Mouse (Mus musculus) spleen, adult 2 months (tissue): ENCODE results near the gene Ehbp1. TPM values are rescaled to one million over a fixed set of nuclear protein-coding genes. Genes with fewer than 3 reads are reported as not detected.

Source experiments
- DNase-seq, 2 experiments: peaks; one replicate each; pipeline versions ENCODE4 v3.0.0 to v3.0.0-alpha.2; 2012 to 2021; ENCODE audit warnings: low spot score in 2 of 2, low read depth in 1 of 2
- H3K27ac ChIP-seq: fragments of 200-500 bp; 2 replicates; pipeline ENCODE4 v1.5.1; 2012; ENCODE audit warnings: low read length, inconsistent platforms; ENCODE audit not compliant: insufficient read depth
- H3K27me3 ChIP-seq: fragments of 200-500 bp; 2 replicates; pipeline ENCODE4 v1.6.1; 2012; ENCODE audit warnings: mild to moderate bottlenecking, moderate library complexity, low read length, inconsistent platforms; ENCODE audit not compliant: control insufficient read depth, insufficient read depth
- H3K36me3 ChIP-seq: fragments of 200-500 bp; 2 replicates; pipeline ENCODE4 v1.6.1; 2012; ENCODE audit warnings: mild to moderate bottlenecking, low read length, inconsistent platforms; ENCODE audit not compliant: control insufficient read depth, insufficient read depth
- H3K4me1 ChIP-seq: fragments of 200-500 bp; 2 replicates; pipeline ENCODE4 v1.6.1; 2011; ENCODE audit warnings: inconsistent platforms; ENCODE audit not compliant: control insufficient read depth, insufficient read depth, insufficient read length
- H3K4me3 ChIP-seq: fragments of 200-500 bp; 2 replicates; pipeline ENCODE4 v1.5.1; 2011; ENCODE audit warnings: mild to moderate bottlenecking, inconsistent platforms; ENCODE audit not compliant: insufficient read depth, insufficient read length; ENCODE audit errors: extremely low read depth
- CTCF ChIP-seq: fragments of 200-500 bp; IDR thresholded peaks from 2 replicates; pipeline ENCODE4 v1.5.1; 2011; ENCODE audit warnings: mild to moderate bottlenecking, inconsistent platforms; ENCODE audit not compliant: insufficient read depth, insufficient read length, insufficient replicate concordance; ENCODE audit errors: extremely low read depth
- POLR2A ChIP-seq: fragments of 200-500 bp; IDR thresholded peaks from 2 replicates; pipeline ENCODE4 v1.6.1; 2011; ENCODE audit warnings: low read depth, low read length, inconsistent platforms
- WGBS: fragments of 180-500 bp; shearing (Covaris S2); methylation state at CpG from one replicate; pipeline ENCODE4 v1.1.7; 2018; 5-methylcytosine and 5-hydroxymethylcytosine counted together
- polyA plus RNA-seq: library from polyadenylated mRNA; depleted of rRNA; stranded (reverse); fragments of >200 nt; gene quantifications from 2 replicates; pipeline ENCODE4 v1.2.3, GENCODE M21; 2012

The Ehbp1 gene
- polyA plus RNA-seq, 1 experiment: 0.36 TPM

DNA sequence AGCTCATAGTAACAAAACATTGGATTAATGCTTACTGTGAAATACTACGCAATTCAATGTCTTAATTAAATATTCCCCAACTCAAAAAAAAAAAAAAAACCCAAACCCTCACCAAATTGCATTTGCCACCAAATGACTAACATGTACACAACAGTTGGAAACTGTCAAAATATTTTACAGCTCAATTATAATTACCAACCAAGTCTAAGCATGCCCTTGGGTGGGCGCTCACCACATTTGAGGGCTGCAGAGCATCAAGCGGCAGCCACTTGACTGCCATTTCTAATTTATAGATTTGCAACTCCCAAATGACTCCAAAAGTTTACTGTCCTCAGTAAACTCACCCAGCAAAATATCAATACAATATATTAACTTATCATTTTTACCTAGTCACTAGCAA, 229.9 kb downstream of the Ehbp1 start:
- H3K27ac ChIP-seq: no peak overlapping the region
- WGBS: 96% methylated on average over 3 of the region's 3 CpGs
- H3K4me1 ChIP-seq: no peaks in the 10 kb centered on the region
- TF ChIP-seq CTCF (no peak), POLR2A (no peak)
- no peak for DNase-seq
- no peaks in the 10 kb centered on the region for H3K27me3 ChIP-seq
- no peaks in the 10 kb centered on the region for H3K36me3 ChIP-seq
- H3K4me3 ChIP-seq: no peak overlapping the region

GRCm38 (mm10) chr11:22089346-22089745, 252.7 kb downstream of the Ehbp1 start:
- Histone ChIP-seq H3K27me3 (no peaks in the 10 kb centered on the region), H3K4me1 (no peaks in the 10 kb centered on the region), H3K27ac (no peak overlapping the region), H3K36me3 (no peaks in the 10 kb centered on the region), H3K4me3 (no peak overlapping the region)
- TF ChIP-seq CTCF (no peak), POLR2A (no peak)
- 94% methylated on average over 8 of the region's 8 CpGs for WGBS
- DNase-seq: no peak

DNA sequence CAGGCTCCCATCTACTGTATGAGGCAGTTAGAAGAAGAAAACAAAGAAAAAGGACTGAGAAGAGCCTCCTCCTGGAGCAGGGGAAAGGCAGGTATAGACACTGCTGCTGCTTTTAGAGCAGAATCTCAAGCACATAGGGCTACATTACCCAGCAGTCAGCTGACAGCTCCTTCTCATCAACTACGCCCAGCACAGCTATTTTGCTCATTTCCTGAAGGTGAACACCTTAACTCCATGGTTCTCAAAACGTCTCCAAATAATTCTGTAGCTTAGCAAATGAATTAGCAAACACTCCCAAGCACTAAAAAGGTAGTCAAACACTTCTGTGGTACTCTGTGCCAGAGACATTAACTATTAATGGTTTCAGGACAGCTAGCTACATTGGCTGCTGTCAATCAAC, 278.7 kb downstream of the Ehbp1 start:
- H3K4me3 ChIP-seq: no peak overlapping the region
- no peaks in the 10 kb centered on the region for H3K36me3 ChIP-seq
- H3K4me1 ChIP-seq: no peaks in the 10 kb centered on the region
- H3K27ac ChIP-seq: no peak overlapping the region
- no peak for DNase-seq
- H3K27me3 ChIP-seq: no peaks in the 10 kb centered on the region
- WGBS: 66% methylated on average over 2 of the region's 2 CpGs
- TF ChIP-seq POLR2A: no peak
- TF ChIP-seq CTCF: no peak

DNA sequence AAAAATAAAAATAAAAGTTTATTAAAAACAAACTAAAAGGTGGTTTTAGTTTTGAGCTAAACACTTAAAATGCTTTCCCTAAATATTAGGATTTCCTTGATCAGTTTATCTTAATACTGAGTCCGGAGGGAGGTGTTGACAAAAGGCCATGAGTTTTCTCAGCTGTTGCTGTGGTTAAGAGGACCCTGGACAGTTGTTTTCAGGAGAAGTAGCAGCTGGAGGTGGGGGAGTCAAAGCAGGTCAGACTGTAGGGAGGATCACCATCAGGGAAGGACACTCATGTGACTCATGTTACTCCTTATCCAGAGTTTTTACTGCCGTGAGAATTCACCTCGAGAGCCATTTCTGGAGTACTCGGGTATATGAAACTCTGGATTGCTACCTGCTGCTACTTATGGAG, 280.4 kb downstream of the Ehbp1 start:
- Histone ChIP-seq H3K27me3 (no peaks in the 10 kb centered on the region), H3K4me1 (no peaks in the 10 kb centered on the region), H3K27ac (no peak overlapping the region), H3K36me3 (no peaks in the 10 kb centered on the region), H3K4me3 (no peak overlapping the region)
- TF ChIP-seq POLR2A (no peak), CTCF (no peak)
- no peak for DNase-seq
- 92% methylated on average over 4 of the region's 4 CpGs for WGBS

DNA sequence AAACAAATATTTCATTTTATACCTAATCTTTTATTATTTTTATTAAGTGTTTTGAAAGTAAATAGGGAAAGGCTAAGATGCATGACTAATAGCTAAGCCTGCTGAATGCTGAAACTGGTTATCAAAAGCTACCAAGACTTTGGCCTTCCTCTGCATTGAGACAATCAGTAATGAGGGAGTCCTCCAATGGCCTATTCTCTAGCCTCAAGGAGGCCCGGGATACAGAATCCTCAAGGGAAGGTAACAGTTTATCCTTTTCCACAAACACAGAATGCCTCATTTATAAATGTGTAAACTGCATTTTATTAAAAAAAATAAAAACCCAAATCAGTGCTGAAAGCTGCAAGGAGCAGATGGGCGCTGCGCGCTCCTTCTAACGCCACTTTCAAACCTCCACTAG, 284.6 kb downstream of the Ehbp1 start:
- no peak overlapping the region for H3K27ac ChIP-seq
- H3K4me1 ChIP-seq: no peaks in the 10 kb centered on the region
- WGBS: 95% methylated on average over 5 of the region's 5 CpGs

DNA sequence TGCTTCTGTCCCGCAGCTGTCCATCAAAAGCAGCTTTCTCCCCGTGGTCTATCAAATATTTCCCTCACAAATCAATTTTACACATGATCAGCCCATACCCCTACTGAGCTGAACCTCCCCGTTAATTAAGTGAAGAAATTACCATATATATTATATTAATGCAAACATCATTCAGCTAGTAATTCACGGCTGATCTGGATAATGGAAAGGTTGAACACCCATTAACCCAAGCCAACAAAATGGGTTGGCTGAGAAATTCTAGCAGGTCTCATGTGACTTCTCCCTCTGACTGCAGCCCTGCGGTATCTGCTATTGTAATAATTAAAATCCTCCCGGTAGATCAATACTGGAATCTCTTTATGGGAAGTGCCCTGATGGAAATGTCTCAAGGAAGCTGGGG, 286.2 kb downstream of the Ehbp1 start:
- TF ChIP-seq POLR2A (no peak), CTCF (no peak)
- Histone ChIP-seq H3K27ac (no peak overlapping the region), H3K27me3 (no peaks in the 10 kb centered on the region), H3K36me3 (no peaks in the 10 kb centered on the region), H3K4me1 (no peaks in the 10 kb centered on the region), H3K4me3 (no peak overlapping the region)
- WGBS: 90% methylated on average over 6 of the region's 6 CpGs
- no peak for DNase-seq

More for the DNA sequence above, 284.6 kb downstream of the Ehbp1 start:
- Histone ChIP-seq H3K36me3 (no peaks in the 10 kb centered on the region), H3K27me3 (no peaks in the 10 kb centered on the region), H3K4me3 (no peak overlapping the region)
- DNase-seq: no peak
- no peak for TF ChIP-seq POLR2A
- no peak for TF ChIP-seq CTCF

DNA sequence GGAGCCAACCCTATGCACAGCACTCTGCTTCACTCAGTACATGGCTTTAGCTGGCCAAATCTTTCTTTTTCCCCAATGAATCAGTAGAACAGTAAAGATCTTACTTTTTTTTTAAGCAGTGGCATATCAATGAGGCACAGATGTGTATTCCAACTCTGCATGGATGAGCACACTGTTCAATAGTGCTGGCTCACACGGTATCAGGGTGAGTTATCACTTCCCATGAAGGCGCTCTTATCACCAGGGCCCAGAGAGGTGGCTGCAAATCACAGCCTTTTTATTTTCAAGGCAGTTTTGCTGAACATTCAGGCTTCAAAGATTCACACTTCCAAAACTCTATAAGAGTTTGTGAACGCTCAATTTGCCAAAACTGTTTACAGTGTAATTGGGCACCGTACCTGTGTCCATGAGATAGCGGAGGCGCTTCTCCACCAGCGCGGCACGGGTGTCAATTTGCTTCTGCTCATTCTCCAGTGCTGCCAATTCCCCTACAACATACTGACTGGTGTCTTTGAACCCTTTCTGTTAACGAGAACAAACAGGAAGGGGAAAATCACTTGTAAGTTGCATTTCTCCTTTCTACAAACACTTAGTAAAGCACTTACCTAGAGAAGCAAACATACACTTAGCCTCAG, 288.9 kb downstream of the Ehbp1 start:
- TF ChIP-seq POLR2A (no peak), CTCF (no peak)
- Histone ChIP-seq H3K36me3 (no peaks in the 10 kb centered on the region), H3K4me3 (no peak overlapping the region), H3K4me1 (no peaks in the 10 kb centered on the region), H3K27me3 (no peaks in the 10 kb centered on the region), H3K27ac (no peak overlapping the region)
- DNase-seq: no peak
- WGBS: 85% methylated on average over 10 of the region's 10 CpGs

GRCm38 (mm10) chr11:22050864-22051263, 291.2 kb downstream of the Ehbp1 start:
- no peak overlapping the region for H3K27ac ChIP-seq
- DNase-seq: no peak
- no peaks in the 10 kb centered on the region for H3K27me3 ChIP-seq
- no peak for TF ChIP-seq POLR2A
- no peaks in the 10 kb centered on the region for H3K36me3 ChIP-seq
- H3K4me1 ChIP-seq: no peaks in the 10 kb centered on the region
- H3K4me3 ChIP-seq: no peak overlapping the region
- 93% methylated on average over 7 of the region's 7 CpGs for WGBS
